In genomic region chr4:3068306-3069223, GRCm38 (mm10) we compare ENCODE assay signal across 11 mouse cellular contexts.
A peak's percentile ranks its signal among the peaks of the same experiment; 100 is the strongest.
DNase-seq lines count a peak whose midpoint lies in the region; ATAC-seq and TF ChIP-seq lines count a peak whose summit lies in the region.
"Had no signal": no experiment of that assay in that cellular context is flagged by ENCODE, and none has a peak within 500 bp of the region (broad histone marks: within the 10 kb centered on the region; RNA-seq: fewer than 3 reads in every experiment).

No protein-coding gene starts in this region.

- no peak for ATAC-seq in liver, postnatal 0 days
- ATAC-seq in midbrain, postnatal 0 days (ENCODE audit: low FRiP score), result 0 out of 2 replicates have a peak, but pooled peaks have one; percentile 11

- no peak for TF ChIP-seq EP300 in liver, postnatal 0 days (IDR thresholded peaks at IDR 0.05; ENCODE audit: low read depth)

- H3K27ac ChIP-seq in liver, postnatal 0 days (ENCODE audit: low read depth), result no peak overlapping the region
- H3K27ac ChIP-seq in midbrain, postnatal 0 days (ENCODE audit: low read depth, low read length), result no peak overlapping the region
- H3K27ac ChIP-seq: left cerebral cortex, adult 2 months had no signal

- 77% methylated on average over 6 of the region's 6 CpGs for WGBS in liver, postnatal 0 days (ENCODE audit: insufficient replicate concordance)
- WGBS in midbrain, postnatal 0 days, result 84% methylated on average over 6 of the region's 6 CpGs

- no peaks in the 10 kb centered on the region for H3K27me3 ChIP-seq in liver, postnatal 0 days (ENCODE audit: insufficient read depth, low read length)
- no peaks in the 10 kb centered on the region for H3K27me3 ChIP-seq in midbrain, postnatal 0 days (ENCODE audit: insufficient read depth, low read length)

- peak; percentile 1 for DNase-seq in cerebellum, adult 11-12 months
- DNase-seq in cerebellum, adult 8-10 months, result no peak
- DNase-seq in liver, result peak; percentile 4
- no peak for DNase-seq in liver, postnatal 0 days
- DNase-seq in heart, postnatal 4 days, result peak; percentile 3
- no peak for DNase-seq in midbrain, postnatal 0 days (ENCODE audit: low spot score)
- no peak for DNase-seq in left cerebral cortex, postnatal 14 days (ENCODE audit: low spot score in 2 of 2)
- DNase-seq in Muller cell, postnatal 12 days (ENCODE audit: inconsistent ontology term), result no peak
- DNase-seq: right cerebral cortex, postnatal 25 days had no signal

- no peak for TF ChIP-seq CTCF in liver, postnatal 0 days (IDR thresholded peaks at IDR 0.05; ENCODE audit: low read depth)
- no peak for TF ChIP-seq CTCF in midbrain, postnatal 0 days (IDR thresholded peaks at IDR 0.05)

- intact Hi-C loops in left cerebral cortex, postnatal 14 days (cut with DNase I), result no loop called here

- no peak overlapping the region for H3K4me3 ChIP-seq in liver, postnatal 0 days (ENCODE audit: low read depth, low read length)
- H3K4me3 ChIP-seq in midbrain, postnatal 0 days (ENCODE audit: low read depth, low read length), result no peak overlapping the region
- H3K4me3 ChIP-seq: erythroblast, embryonic 14.5 days; left cerebral cortex, adult 2 months had no signal

- peaks cover 23% of the 10 kb centered on the region for H3K9me3 ChIP-seq in liver, postnatal 0 days (ENCODE audit: low read length)
- H3K9me3 ChIP-seq in midbrain, postnatal 0 days (ENCODE audit: low read length), result peaks cover 77% of the 10 kb centered on the region

- H3K4me1 ChIP-seq in liver, postnatal 0 days (ENCODE audit: insufficient read depth), result no peaks in the 10 kb centered on the region
- no peaks in the 10 kb centered on the region for H3K4me1 ChIP-seq in midbrain, postnatal 0 days (ENCODE audit: insufficient read depth, low read length)

- H3K36me3 ChIP-seq in liver, postnatal 0 days (replicated peaks; ENCODE audit: insufficient read depth, low read length), result no peaks in the 10 kb centered on the region
- no peaks in the 10 kb centered on the region for H3K36me3 ChIP-seq in midbrain, postnatal 0 days (ENCODE audit: insufficient read depth, low read length)

- H3K9ac ChIP-seq in liver, postnatal 0 days (replicated peaks), result no peak overlapping the region
- no peak overlapping the region for H3K9ac ChIP-seq in midbrain, postnatal 0 days (replicated peaks; ENCODE audit: low read length, poor library complexity, severe bottlenecking)

- no peak overlapping the region for H3K4me2 ChIP-seq in liver, postnatal 0 days (ENCODE audit: low read depth, low read length)
- H3K4me2 ChIP-seq in midbrain, postnatal 0 days (ENCODE audit: low read depth, low read length, poor library complexity, severe bottlenecking), result no peak overlapping the region

Comparison
In these comparisons a context has a peak if more than half of its experiments do, and no peak if none do; other contexts are left out.
1. DNase-seq: peak in cerebellum, adult 11-12 months (single experiment), liver (single experiment) and heart, postnatal 4 days (single experiment); none in cerebellum, adult 8-10 months (single experiment), liver, postnatal 0 days (single experiment), midbrain, postnatal 0 days (single experiment), left cerebral cortex, postnatal 14 days (0 of 2) and Muller cell, postnatal 12 days (single experiment).